Mouse (Mus musculus): Measurements from ENCODE around the gene Ggn. TPM values are rescaled to one million over a fixed set of nuclear protein-coding genes. Genes with fewer than 3 reads are reported as not detected.
"Not testable (repeated sequence)": the region's sequence is repeated elsewhere in the genome, so short reads cannot be mapped to it uniquely, and the experiment has no call there.

Ggn gene
- polyA plus RNA-seq, 1 experiment from 2014 or later = 0.49 TPM

DNA sequence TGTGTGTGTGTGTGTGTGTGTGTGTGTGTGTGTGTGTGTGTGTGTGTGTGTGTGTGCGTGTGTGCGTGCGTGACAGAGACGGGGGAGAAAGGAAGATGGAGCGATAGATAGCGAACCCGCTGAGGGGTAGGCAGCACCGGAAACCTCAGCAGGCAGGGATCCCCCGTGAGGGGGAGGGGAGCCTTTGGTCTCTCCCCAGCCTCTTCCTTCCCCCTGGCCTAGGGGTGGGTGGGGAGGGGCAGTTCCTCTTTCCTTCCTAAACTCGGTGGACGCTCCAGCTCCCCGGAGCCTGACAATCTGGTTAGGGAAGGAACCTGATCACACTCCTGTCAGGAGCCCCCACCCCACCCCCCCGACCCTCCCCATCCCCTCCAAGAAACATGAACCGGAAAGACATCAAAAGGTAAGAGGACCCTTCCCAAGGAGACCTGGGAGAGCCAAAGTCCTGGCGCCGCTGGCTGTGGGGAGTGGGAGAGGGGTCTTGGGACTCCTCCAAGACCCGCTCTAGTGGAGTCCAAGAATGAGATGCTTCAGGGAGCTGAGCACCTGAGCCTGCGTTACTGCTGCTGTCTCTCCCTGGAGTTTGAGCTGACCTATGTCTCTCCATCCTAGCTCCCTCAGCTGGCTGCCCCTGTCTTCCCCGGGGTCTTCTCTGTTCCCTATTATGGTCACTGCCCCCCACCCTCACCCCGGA lies 35.2 kb upstream of the Ggn start, which contains the start of gene Rasgrp4:
Gene Rasgrp4, plus strand, starts transcription at position 159 of the 694 bp plus-strand sequence.
- no peak within 1 kb of the TSS for H3K27ac ChIP-seq (ENCODE audit: low read length)
- H3K4me2 ChIP-seq (replicated peaks; ENCODE audit: low read depth, low read length) = peak within 1 kb of the TSS; percentile 41
- WGBS = 0% methylated on average over 17 of the region's 20 CpGs
- no peaks in the 10 kb centered on the region for H3K27me3 ChIP-seq (ENCODE audit: control insufficient read depth, insufficient read depth, low read length)
- H3K9me3 ChIP-seq (ENCODE audit: control insufficient read depth, low read depth, low read length) = no peaks in the 10 kb centered on the region
- H3K4me1 ChIP-seq (ENCODE audit: control insufficient read depth, insufficient read depth, low read length) = no peaks in the 10 kb centered on the region
- ATAC-seq (ENCODE audit: insufficient number of reproducible peaks, insufficient read depth, low FRiP score, low read depth) = peak; percentile 65
- no peak within 1 kb of the TSS for H3K9ac ChIP-seq (replicated peaks; ENCODE audit: low read depth, low read length)
- H3K36me3 ChIP-seq (ENCODE audit: control insufficient read depth, insufficient read depth, low read length) = no peaks in the 10 kb centered on the region
- peak within 1 kb of the TSS; percentile 17 for H3K4me3 ChIP-seq (ENCODE audit: low read depth, low read length)

DNA sequence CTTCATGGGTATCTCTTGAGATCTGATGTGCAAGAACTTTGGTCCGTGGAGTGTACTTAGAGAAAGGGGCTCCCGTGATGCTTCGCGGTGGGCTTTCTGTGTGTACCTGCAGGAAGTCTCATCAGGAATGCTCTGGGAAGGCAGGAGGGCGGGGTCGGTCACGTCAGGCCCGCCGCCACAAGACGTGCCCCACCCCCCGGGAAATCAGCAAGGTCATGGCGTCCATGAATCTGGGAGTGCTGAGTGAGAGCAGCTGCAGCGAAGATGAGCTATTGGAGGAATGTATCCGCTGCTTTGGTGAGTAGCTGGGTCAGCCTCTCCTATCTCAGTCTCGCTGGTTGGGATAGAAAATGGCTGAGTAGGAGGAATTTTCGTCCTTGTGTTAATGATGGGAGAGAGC lies 32.6 kb upstream of the Ggn start:
- H3K4me3 ChIP-seq (ENCODE audit: low read depth, low read length) = no peak overlapping the region
- no peaks in the 10 kb centered on the region for H3K27me3 ChIP-seq (ENCODE audit: control insufficient read depth, insufficient read depth, low read length)
- no peaks in the 10 kb centered on the region for H3K36me3 ChIP-seq (ENCODE audit: control insufficient read depth, insufficient read depth, low read length)
- 39% methylated on average over 16 of the region's 16 CpGs for WGBS
- H3K9me3 ChIP-seq (ENCODE audit: control insufficient read depth, low read depth, low read length) = no peaks in the 10 kb centered on the region
- ATAC-seq (ENCODE audit: insufficient number of reproducible peaks, insufficient read depth, low FRiP score, low read depth) = no peak
- no peak overlapping the region for H3K9ac ChIP-seq (replicated peaks; ENCODE audit: low read depth, low read length)
- no peaks in the 10 kb centered on the region for H3K4me1 ChIP-seq (ENCODE audit: control insufficient read depth, insufficient read depth, low read length)
- H3K27ac ChIP-seq (ENCODE audit: low read length) = no peak overlapping the region
- H3K4me2 ChIP-seq (replicated peaks; ENCODE audit: low read depth, low read length) = no peak overlapping the region

DNA sequence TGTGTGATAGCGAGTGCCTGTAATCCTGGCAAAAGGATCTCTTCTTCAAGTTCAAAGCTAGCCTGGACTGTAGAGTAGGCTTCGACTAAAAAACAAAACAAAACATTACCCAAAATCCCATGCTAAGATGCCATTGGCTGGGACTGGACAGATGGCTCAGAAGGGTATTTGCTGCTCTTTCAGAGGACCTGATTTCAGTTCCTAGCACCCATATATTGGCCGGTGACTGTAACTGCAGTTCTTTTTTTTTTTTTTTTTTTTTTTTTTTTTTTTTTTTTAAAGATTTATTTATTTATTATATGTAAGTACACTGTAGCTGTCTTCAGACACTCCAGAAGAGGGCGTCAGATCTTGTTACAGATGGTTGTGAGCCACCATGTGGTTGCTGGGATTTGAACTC lies 30.8 kb upstream of the Ggn start:
- H3K9me3 ChIP-seq (ENCODE audit: control insufficient read depth, low read depth, low read length); H3K27me3 ChIP-seq (ENCODE audit: control insufficient read depth, insufficient read depth, low read length); H3K36me3 ChIP-seq (ENCODE audit: control insufficient read depth, insufficient read depth, low read length); ATAC-seq (ENCODE audit: insufficient number of reproducible peaks, insufficient read depth, low FRiP score, low read depth); H3K4me1 ChIP-seq (ENCODE audit: control insufficient read depth, insufficient read depth, low read length); H3K4me2 ChIP-seq (replicated peaks; ENCODE audit: low read depth, low read length); H3K27ac ChIP-seq (ENCODE audit: low read length); H3K9ac ChIP-seq (replicated peaks; ENCODE audit: low read depth, low read length); H3K4me3 ChIP-seq (ENCODE audit: low read depth, low read length): not testable (repeated sequence)
- WGBS = 90% methylated on average over 3 of the region's 4 CpGs

DNA sequence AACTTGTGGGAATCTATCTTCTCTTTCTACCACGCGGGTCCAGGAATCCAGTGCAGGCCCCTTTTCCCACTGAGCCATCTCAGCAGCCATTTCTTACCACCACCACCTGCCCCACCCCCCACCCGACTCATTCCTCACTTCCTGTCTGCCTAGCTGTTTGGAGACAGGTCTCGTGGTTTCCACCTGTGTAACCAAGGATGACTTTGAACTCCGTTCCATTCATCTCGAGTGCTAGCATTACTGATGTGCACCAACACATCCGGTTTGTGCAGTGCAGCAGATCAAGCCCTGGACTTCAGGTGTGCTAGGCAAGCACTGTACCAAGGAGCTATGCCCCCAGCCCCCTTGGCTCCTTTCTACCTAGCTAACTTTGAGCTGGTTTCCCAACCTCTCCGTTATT lies 28.6 kb upstream of the Ggn start:
- no peaks in the 10 kb centered on the region for H3K27me3 ChIP-seq (ENCODE audit: control insufficient read depth, insufficient read depth, low read length)
- no peaks in the 10 kb centered on the region for H3K36me3 ChIP-seq (ENCODE audit: control insufficient read depth, insufficient read depth, low read length)
- ATAC-seq (ENCODE audit: insufficient number of reproducible peaks, insufficient read depth, low FRiP score, low read depth) = no peak
- H3K4me1 ChIP-seq (ENCODE audit: control insufficient read depth, insufficient read depth, low read length) = no peaks in the 10 kb centered on the region
- H3K4me3 ChIP-seq (ENCODE audit: low read depth, low read length) = no peak overlapping the region
- H3K4me2 ChIP-seq (replicated peaks; ENCODE audit: low read depth, low read length) = no peak overlapping the region
- no peaks in the 10 kb centered on the region for H3K9me3 ChIP-seq (ENCODE audit: control insufficient read depth, low read depth, low read length)
- no peak overlapping the region for H3K27ac ChIP-seq (ENCODE audit: low read length)
- H3K9ac ChIP-seq (replicated peaks; ENCODE audit: low read depth, low read length) = no peak overlapping the region
- WGBS = 70% methylated on average over 8 of the region's 8 CpGs

DNA sequence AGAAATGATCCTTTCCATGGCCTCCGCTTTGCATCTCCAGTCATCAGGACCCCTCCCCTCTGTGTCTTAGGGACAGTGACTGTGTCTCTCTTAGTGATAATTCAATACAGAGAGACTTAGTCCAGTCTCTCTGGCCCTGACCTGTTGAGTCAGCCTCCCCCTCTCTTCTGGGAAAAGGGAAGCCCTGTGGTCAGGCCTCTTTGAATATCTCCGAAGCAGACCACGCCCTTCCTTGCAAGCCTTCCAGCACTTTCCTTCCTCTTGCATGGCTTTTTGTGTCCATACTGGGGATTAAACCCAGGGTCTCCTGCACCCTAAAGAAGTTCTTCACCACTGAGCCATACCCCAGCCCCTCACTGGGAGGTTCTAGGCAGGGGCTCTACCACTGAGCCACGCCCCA lies 26.0 kb upstream of the Ggn start:
- H3K4me1 ChIP-seq (ENCODE audit: control insufficient read depth, insufficient read depth, low read length) = no peaks in the 10 kb centered on the region
- no peak overlapping the region for H3K4me2 ChIP-seq (replicated peaks; ENCODE audit: low read depth, low read length)
- no peak for ATAC-seq (ENCODE audit: insufficient number of reproducible peaks, insufficient read depth, low FRiP score, low read depth)
- WGBS = 90% methylated on average over 4 of the region's 4 CpGs
- H3K4me3 ChIP-seq (ENCODE audit: low read depth, low read length) = no peak overlapping the region
- H3K36me3 ChIP-seq (ENCODE audit: control insufficient read depth, insufficient read depth, low read length) = no peaks in the 10 kb centered on the region
- H3K9ac ChIP-seq (replicated peaks; ENCODE audit: low read depth, low read length) = no peak overlapping the region
- H3K9me3 ChIP-seq (ENCODE audit: control insufficient read depth, low read depth, low read length) = no peaks in the 10 kb centered on the region
- H3K27me3 ChIP-seq (ENCODE audit: control insufficient read depth, insufficient read depth, low read length) = no peaks in the 10 kb centered on the region
- H3K27ac ChIP-seq (ENCODE audit: low read length) = no peak overlapping the region

DNA sequence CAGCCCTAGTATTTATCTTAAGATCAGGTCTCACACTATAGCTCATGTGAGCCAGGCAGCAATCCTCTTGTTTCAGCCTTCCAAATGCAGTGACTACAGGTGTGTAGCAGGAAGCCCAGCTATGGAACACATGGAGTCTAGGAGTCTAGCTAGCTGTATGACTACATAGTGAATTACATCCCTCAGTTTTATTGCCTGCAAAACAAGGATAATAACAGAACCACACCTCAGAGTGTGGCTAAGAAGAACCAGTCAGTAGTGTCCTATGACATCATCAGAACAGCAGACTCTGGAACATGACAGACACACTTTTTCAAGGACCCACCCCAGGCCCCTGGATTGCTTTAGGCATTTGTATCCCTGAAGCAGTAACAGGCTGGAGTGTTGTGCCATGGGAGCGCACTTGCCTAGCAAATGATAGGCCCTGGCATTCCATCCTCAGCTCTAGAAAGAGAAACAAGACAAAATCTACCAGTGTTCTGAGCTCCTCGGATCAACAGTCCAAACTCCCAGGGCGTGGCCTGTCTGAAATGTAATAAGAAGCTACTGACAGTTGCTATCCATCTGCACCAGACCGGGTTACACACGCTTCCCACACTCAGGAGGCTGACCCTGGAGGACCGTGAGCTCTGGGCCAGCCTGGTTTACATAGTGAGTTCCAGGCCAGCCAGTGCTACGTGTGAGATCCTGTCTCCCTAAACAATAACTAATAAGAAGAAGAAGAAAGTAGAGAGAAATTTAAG lies 23.2 kb upstream of the Ggn start:
- Histone ChIP-seq H3K9me3 (ENCODE audit: control insufficient read depth, low read depth, low read length) (no peaks in the 10 kb centered on the region), H3K36me3 (ENCODE audit: control insufficient read depth, insufficient read depth, low read length) (no peaks in the 10 kb centered on the region), H3K4me3 (ENCODE audit: low read depth, low read length) (no peak overlapping the region), H3K9ac (replicated peaks; ENCODE audit: low read depth, low read length) (no peak overlapping the region), H3K27me3 (ENCODE audit: control insufficient read depth, insufficient read depth, low read length) (no peaks in the 10 kb centered on the region), H3K27ac (ENCODE audit: low read length) (no peak overlapping the region), H3K4me1 (ENCODE audit: control insufficient read depth, insufficient read depth, low read length) (no peaks in the 10 kb centered on the region), H3K4me2 (replicated peaks; ENCODE audit: low read depth, low read length) (no peak overlapping the region)
- no peak for ATAC-seq (ENCODE audit: insufficient number of reproducible peaks, insufficient read depth, low FRiP score, low read depth)
- WGBS = 77% methylated on average over 7 of the region's 7 CpGs

DNA sequence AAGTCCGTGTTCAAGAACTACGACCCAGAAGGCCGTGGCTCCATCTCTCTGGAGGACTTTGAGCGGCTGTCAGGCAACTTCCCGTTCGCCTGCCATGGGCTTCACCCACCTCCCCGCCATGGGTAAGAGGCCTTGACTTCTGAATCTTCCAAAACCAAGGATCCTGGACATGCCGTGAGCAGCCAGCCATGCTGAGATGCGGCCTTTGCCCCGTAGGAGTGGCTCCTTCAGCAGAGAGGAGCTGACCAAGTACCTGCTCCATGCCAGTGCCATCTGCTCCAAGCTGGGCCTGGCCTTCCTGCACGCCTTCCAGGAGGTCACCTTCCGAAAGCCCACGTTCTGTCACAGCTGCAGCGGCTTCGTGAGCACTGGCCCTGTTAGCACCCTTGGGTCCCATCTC lies 21.2 kb upstream of the Ggn start:
- 92% methylated on average over 15 of the region's 15 CpGs for WGBS
- Histone ChIP-seq H3K27me3 (ENCODE audit: control insufficient read depth, insufficient read depth, low read length) (no peaks in the 10 kb centered on the region), H3K4me3 (ENCODE audit: low read depth, low read length) (no peak overlapping the region), H3K4me1 (ENCODE audit: control insufficient read depth, insufficient read depth, low read length) (no peaks in the 10 kb centered on the region), H3K9ac (replicated peaks; ENCODE audit: low read depth, low read length) (no peak overlapping the region), H3K9me3 (ENCODE audit: control insufficient read depth, low read depth, low read length) (no peaks in the 10 kb centered on the region), H3K27ac (ENCODE audit: low read length) (no peak overlapping the region), H3K4me2 (replicated peaks; ENCODE audit: low read depth, low read length) (no peak overlapping the region), H3K36me3 (ENCODE audit: control insufficient read depth, insufficient read depth, low read length) (no peaks in the 10 kb centered on the region)
- no peak for ATAC-seq (ENCODE audit: insufficient number of reproducible peaks, insufficient read depth, low FRiP score, low read depth)

DNA sequence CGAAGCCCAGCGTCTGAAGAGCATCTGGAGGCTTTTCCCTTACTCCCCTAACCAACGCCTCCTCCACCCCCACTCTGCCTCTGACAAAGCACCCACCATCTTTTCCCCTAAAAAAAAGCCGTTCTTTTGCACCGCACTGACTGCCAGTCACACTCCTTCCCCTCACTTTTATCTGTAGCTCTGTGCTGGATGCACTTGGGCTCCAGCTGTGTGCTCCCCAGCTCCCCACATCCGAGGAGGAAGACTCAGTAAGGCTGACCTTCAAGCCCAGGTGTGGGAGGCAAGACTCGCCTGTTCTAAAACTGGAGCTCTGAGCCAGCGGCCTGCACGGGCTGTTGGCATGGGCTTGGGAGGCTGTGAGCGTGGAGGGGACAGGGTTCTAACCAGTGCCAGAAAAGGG lies 18.5 kb upstream of the Ggn start:
- ATAC-seq (ENCODE audit: insufficient number of reproducible peaks, insufficient read depth, low FRiP score, low read depth) = no peak
- H3K4me1 ChIP-seq (ENCODE audit: control insufficient read depth, insufficient read depth, low read length) = peaks cover 5% of the 10 kb centered on the region; the same call in 1 of the 2 replicates
- no peak overlapping the region for H3K9ac ChIP-seq (replicated peaks; ENCODE audit: low read depth, low read length)
- no peaks in the 10 kb centered on the region for H3K36me3 ChIP-seq (ENCODE audit: control insufficient read depth, insufficient read depth, low read length)
- no peak overlapping the region for H3K4me3 ChIP-seq (ENCODE audit: low read depth, low read length)
- no peaks in the 10 kb centered on the region for H3K9me3 ChIP-seq (ENCODE audit: control insufficient read depth, low read depth, low read length)
- 64% methylated on average over 10 of the region's 10 CpGs for WGBS
- H3K27ac ChIP-seq (ENCODE audit: low read length) = no peak overlapping the region
- no peak overlapping the region for H3K4me2 ChIP-seq (replicated peaks; ENCODE audit: low read depth, low read length)
- no peaks in the 10 kb centered on the region for H3K27me3 ChIP-seq (ENCODE audit: control insufficient read depth, insufficient read depth, low read length)

Measured in stomach, embryonic 14.5 days (tissue).